Mouse (Mus musculus) layer of hippocampus, postnatal 25 days (tissue): ENCODE results near the gene Thtpa. TPM values are rescaled to one million over a fixed set of nuclear protein-coding genes. Genes with fewer than 3 reads are reported as not detected.

ENCODE experiments used
- DNase-seq, 2 experiments: peaks; one replicate each; pipeline ENCODE4 v3.0.0; 2022; ENCODE audit warnings: mixed read lengths in 2 of 2, low spot score in 1 of 2; ENCODE audit errors: extremely low spot score in 1 of 2
- total RNA-seq, 2 experiments: library from RNA; stranded (reverse); gene quantifications; 2 replicates each; pipeline ENCODE4 v1.2.3; 2021

The Thtpa gene
- total RNA-seq, 2 experiments from 2014 or later: 21.9 to 22.9 TPM

DNA sequence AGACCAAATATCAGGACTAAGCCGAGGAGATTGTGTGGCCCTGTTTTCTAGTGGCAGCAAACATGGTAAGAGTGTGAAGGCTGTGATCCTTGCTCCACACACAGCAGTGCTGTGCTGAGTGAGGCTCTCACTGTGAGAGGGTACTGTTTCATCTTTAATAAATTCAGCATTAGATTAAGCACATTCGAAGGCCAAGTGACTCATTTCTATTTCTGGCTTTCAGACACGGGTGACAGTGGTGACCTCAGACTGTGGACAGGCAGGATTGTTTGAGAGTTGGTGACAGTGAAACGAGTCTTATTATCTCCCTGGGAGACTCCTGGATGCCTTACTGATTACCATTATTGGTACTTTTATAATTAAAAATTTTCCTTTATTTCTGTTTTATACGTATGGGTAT is 31.1 kb downstream of the Thtpa start:
- no peak for DNase-seq

DNA sequence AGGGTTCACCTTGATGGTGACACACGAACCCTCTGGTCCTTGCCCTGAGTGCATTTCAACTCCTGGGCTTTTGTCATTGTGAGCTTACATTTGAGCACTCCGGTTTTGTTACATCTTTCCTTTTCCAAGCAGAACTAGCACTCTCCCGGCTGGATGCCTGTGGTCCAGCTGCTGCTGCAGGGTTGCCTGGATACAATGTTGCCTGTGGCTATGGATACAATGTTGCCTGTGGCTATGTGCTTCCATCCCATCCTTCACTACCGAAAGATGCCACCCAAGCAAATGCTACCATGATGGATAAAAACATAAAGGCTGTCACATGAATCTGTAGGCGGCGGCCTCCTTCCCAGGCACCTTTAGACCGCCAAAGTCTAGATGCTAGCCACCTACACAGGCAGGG is 31.9 kb downstream of the Thtpa start:
- DNase-seq: no peak

DNA sequence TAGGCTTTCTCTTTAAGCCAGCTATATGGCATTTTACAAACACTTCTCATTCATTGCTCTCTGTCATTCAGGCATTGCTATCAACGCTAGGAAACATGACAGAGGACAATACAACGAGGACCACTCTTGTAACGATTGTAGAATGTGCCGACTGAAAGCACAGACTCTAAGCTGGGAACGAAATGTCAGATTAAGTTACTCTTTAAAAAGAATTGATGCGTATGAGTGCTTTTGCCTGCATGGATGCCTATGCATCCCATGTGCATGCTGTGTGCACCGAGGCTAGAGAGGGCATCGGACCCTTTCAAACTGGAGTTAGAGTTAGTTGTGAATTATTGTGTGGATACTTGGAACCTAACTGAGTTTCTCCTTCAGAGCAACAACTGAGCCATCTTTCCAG is 41.1 kb downstream of the Thtpa start:
- no peak for DNase-seq

DNA sequence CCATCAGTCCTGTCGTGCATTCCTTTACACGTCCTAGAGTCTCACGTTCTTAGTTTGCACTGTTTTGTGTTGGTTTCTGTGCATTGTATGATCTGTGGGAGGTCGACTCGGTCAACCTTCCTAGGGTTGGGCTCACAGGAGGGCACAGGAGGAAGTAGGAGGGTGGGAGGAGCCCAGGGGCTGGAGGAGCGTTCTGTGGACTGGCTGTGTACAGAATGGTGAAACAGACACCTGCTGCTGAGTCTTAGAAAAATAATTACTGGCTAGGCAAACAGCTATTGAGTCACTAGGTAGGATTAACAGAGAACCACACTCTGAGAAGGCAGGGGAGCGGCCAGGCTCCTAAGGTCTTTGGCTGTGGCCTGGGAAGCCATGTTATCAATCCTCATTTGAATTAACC is 44.7 kb downstream of the Thtpa start:
- no peak for DNase-seq

DNA sequence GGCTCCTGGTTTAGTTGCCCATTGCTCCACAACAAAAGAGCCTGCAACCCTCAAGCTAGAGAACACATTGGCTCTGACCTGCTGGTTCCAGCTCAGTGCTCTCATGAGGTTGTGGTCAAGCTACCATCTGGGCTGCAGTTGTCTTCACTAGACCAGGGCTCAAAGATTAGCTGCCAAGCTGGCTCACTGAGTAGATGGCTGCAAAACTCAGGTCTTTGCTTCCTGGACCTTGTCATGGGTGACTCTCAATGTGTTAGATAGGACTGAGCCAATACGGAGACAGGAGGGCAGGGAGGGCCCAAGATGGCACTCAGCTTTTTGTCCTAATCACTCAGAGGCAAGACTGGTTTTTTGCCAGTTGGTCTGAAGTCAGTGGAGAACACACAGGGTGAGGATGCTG is 51.7 kb downstream of the Thtpa start:
- DNase-seq: no peak

DNA sequence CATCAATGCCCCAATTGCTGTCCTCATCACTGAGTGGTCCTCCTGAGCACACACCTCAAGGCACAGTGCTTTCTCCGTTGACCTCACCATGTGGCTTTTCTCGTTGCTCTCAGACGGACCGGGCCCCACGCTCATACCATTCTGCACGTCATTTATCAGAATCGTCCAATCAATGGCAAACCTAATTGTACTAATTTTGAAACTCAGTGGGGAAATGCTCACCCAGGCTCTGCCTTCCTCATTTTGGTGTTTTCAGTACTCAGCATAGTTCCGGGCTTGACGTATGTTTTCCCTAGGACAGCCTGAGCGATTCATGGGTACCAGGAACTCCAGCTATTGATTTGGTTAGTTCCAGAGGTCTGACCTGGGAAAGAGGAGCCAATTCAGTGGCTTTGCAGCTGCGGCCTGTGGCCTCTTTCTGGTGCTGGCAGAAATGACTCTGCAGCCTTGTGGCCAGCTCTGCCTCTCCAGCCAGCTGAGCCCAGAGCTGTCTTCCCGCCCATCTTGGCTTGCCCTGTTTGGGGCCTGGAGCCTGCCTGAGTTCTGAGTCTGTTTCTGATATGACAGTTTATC is 52.3 kb downstream of the Thtpa start:
- DNase-seq: no peak

DNA sequence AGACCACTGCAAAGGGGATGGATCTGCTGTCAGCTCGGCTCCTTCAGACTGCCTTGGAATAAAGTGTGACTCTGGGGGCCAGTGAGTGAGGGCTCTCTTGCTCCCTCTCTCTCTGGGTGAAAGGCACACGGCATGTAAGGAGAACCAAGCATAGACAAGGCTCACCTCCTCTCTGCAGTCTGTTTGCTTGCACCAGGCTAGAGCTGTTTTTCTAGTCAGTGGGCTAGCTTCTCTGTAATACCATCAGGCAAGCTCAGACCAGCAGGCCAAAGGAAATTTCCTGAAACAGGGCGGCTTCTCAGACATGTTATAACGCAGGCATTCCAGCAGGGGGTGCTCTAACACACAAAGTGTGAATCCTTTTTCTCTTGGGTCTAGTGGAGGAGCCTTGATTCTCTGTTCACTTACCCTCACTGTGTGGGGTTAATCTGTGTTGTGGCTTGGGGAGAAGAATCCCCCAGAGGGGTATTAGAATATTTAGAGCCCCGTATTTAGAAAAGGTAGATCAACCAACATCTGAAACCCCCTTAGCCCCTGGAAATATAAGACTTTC is 53.9 kb downstream of the Thtpa start:
- peak; percentile 66 to 89 for DNase-seq

Other genes starting within 250 kb of the Thtpa start
- gene Homez, start 223.8 kb upstream of the Thtpa start, total RNA-seq: 10 to 100 TPM; 21.9 to 23.6 TPM
- 10 to 100 TPM; 19.4 to 22.6 TPM for gene Ppp1r3e, start 217.2 kb upstream of the Thtpa start, total RNA-seq
- gene Bcl2l2, start 211.4 kb upstream of the Thtpa start, total RNA-seq: 100 to 1,000 TPM; 108 to 117 TPM
- 10 to 100 TPM in 1 of 2 experiments, 1 to 10 TPM in 1; 3.1 to 13.8 TPM for gene Gm20521, start 211.3 kb upstream of the Thtpa start, total RNA-seq
- 100 to 1,000 TPM; 193 to 262 TPM for gene Pabpn1, start 202.3 kb upstream of the Thtpa start, total RNA-seq
- 100 to 1,000 TPM; 715 to 737 TPM for gene Slc22a17, start 181.7 kb upstream of the Thtpa start, total RNA-seq
- gene Efs, start 168.7 kb upstream of the Thtpa start, total RNA-seq: 10 to 100 TPM; 11.0 to 12.7 TPM
- under 1 TPM in 1 of 2 experiments, not detected in 1; 0.59 TPM for gene Il25, start 162.1 kb upstream of the Thtpa start, total RNA-seq
- 10 to 100 TPM; 75.4 to 89.3 TPM for gene Cmtm5, start 158.5 kb upstream of the Thtpa start, total RNA-seq
- 1 to 10 TPM; 1.4 to 4.8 TPM for gene Myh6, start 127.9 kb upstream of the Thtpa start, total RNA-seq
- not detected for gene Gm17428, start 117.9 kb upstream of the Thtpa start, total RNA-seq
- gene Myh7, start 100.2 kb upstream of the Thtpa start, total RNA-seq: 10 to 100 TPM in 1 of 2 experiments, 1 to 10 TPM in 1; 7.8 to 10.3 TPM
- gene Ngdn, start 79.3 kb upstream of the Thtpa start, total RNA-seq: 10 to 100 TPM; 31.4 to 31.8 TPM
- 10 to 100 TPM; 37.8 to 63.0 TPM for gene Zfhx2, start 2.5 kb upstream of the Thtpa start, total RNA-seq
- gene Ap1g2, start 11.8 kb downstream of the Thtpa start, total RNA-seq: 10 to 100 TPM; 15.7 to 19.4 TPM
- 100 to 1,000 TPM; 422 to 463 TPM for gene Jph4, start 22.2 kb downstream of the Thtpa start, total RNA-seq
- not detected for gene Dhrs2, start 127.2 kb downstream of the Thtpa start, total RNA-seq